Mouse (Mus musculus): ENCODE measurements around the gene Hoxc6. TPM values are rescaled to one million over a fixed set of nuclear protein-coding genes. Genes with fewer than 3 reads are reported as not detected.

The Hoxc6 gene
- polyA plus RNA-seq, 1 experiment, result not detected

DNA sequence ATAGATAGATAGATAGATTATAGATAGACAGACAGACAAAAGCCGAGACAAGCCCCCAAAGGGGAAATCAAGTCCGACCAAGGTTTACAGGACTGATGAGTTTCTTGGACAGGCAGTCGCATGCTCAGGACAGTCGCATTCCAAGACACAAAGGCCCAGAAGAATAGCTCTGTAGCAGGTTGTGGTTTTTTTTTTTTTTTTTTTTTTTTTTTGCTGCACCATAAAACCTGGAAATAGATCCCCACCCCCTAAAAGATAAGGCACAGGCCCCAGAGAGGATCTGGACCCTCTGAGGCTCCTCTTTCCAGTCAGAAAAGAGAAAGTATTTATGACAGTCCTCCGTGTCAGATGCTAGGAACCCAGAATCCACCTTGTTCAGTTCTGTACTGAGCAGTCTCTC is 10.0 kb upstream of the Hoxc6 start:
- WGBS, result 51% methylated on average over 5 of the region's 5 CpGs
- TF ChIP-seq POLR2A (IDR thresholded peaks at IDR 0.05; ENCODE audit: low read depth, low read length) (no peak), CTCF (IDR thresholded peaks at IDR 0.05; ENCODE audit: extremely low read depth, insufficient read depth, insufficient read length, insufficient replicate concordance) (no peak)
- H3K27me3 ChIP-seq (ENCODE audit: control insufficient read depth, insufficient read depth, low read length), result peaks cover 28% of the 10 kb centered on the region
- H3K4me3 ChIP-seq (ENCODE audit: extremely low read depth, insufficient read depth, insufficient read length), result no peak overlapping the region
- H3K27ac ChIP-seq (ENCODE audit: insufficient read depth, low read length), result no peak overlapping the region
- H3K4me1 ChIP-seq (ENCODE audit: control insufficient read depth, insufficient read depth, insufficient read length), result no peaks in the 10 kb centered on the region
- no peaks in the 10 kb centered on the region for H3K36me3 ChIP-seq (ENCODE audit: control insufficient read depth, insufficient read depth, low read length)
- DNase-seq (ENCODE audit: low read depth in 1 of 2, low spot score in 2 of 2), result no peak

DNA sequence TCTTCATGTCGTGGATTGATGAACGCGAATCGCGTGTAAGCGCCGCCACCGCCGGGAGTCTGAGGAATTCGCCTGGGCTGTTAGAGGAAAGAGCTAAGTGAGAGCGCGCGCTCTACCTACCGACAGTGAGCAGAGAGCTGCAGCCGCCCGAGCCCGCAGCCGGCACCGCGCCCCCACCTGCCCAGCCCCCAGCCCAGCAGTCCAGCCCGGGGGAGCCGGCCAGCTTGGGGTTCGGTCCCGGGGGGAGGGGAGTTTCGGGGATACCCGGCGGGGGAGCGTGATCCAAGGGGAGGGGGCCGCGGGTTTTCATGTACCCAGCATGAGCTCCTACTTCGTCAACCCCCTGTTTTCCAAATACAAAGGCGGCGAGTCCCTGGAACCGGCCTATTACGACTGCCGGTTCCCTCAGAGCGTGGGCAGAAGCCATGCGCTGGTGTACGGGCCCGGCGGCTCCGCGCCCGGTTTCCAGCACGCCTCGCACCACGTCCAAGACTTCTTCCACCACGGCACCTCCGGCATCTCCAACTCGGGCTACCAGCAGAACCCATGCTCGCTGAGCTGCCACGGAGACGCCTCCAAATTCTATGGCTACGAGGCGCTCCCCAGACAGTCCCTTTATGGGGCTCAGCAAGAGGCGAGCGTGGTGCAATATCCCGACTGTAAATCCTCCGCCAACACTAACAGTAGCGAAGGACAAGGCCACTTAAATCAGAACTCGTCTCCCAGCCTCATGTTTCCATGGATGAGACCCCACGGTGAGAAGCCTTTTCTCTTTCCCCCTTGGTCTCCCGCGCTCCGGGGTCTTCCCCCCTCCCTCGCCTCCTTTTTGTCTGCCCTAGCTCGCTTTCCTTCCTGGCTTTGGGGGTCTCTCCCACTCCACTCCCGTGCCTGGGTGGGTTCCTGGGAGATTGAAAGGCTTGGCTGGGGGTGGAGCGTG is 7.3 kb upstream of the Hoxc6 start, which contains the start of gene Hoxc8:
Gene Hoxc8 (plus strand): TSS at position 147 of the 937 bp plus-strand sequence.
- no peak for TF ChIP-seq CTCF (IDR thresholded peaks at IDR 0.05; ENCODE audit: extremely low read depth, insufficient read depth, insufficient read length, insufficient replicate concordance)
- no peak for TF ChIP-seq POLR2A (IDR thresholded peaks at IDR 0.05; ENCODE audit: low read depth, low read length)
- Histone ChIP-seq H3K27me3 (ENCODE audit: control insufficient read depth, insufficient read depth, low read length) (peaks cover 32% of the 10 kb centered on the region), H3K4me3 (ENCODE audit: extremely low read depth, insufficient read depth, insufficient read length) (no peak within 1 kb of the TSS), H3K4me1 (ENCODE audit: control insufficient read depth, insufficient read depth, insufficient read length) (no peaks in the 10 kb centered on the region), H3K27ac (ENCODE audit: insufficient read depth, low read length) (no peak within 1 kb of the TSS), H3K36me3 (ENCODE audit: control insufficient read depth, insufficient read depth, low read length) (no peaks in the 10 kb centered on the region)
- no peak for DNase-seq (ENCODE audit: low read depth in 1 of 2, low spot score in 2 of 2)
- WGBS, result 8% methylated on average over 67 of the region's 69 CpGs

DNA sequence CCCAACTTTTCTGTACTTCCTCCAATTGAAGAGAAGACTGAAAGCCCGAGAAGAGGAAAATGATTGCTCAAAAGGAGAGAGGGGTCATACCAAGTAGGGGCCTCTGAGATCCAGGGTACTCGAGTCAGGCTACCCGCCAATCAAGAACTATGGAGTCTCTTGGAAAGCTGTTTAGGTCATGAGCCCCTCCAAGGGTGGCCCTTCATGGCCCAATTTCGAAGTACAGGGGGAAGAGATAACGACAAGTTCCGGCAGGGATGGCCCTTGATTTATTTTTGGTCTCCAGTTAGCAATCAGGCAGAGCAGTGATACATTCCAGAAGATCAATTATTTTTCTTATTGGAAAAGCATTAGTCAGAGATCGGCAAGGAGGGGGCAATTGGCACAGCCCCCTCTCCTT is 6.3 kb upstream of the Hoxc6 start:
- TF ChIP-seq POLR2A (IDR thresholded peaks at IDR 0.05; ENCODE audit: low read depth, low read length) (no peak), CTCF (IDR thresholded peaks at IDR 0.05; ENCODE audit: extremely low read depth, insufficient read depth, insufficient read length, insufficient replicate concordance) (no peak)
- Histone ChIP-seq H3K27me3 (ENCODE audit: control insufficient read depth, insufficient read depth, low read length) (peaks cover 33% of the 10 kb centered on the region), H3K27ac (ENCODE audit: insufficient read depth, low read length) (no peak overlapping the region), H3K4me3 (ENCODE audit: extremely low read depth, insufficient read depth, insufficient read length) (no peak overlapping the region), H3K4me1 (ENCODE audit: control insufficient read depth, insufficient read depth, insufficient read length) (no peaks in the 10 kb centered on the region), H3K36me3 (ENCODE audit: control insufficient read depth, insufficient read depth, low read length) (no peaks in the 10 kb centered on the region)
- no peak for DNase-seq (ENCODE audit: low read depth in 1 of 2, low spot score in 2 of 2)
- 5% methylated on average over 7 of the region's 7 CpGs for WGBS

DNA sequence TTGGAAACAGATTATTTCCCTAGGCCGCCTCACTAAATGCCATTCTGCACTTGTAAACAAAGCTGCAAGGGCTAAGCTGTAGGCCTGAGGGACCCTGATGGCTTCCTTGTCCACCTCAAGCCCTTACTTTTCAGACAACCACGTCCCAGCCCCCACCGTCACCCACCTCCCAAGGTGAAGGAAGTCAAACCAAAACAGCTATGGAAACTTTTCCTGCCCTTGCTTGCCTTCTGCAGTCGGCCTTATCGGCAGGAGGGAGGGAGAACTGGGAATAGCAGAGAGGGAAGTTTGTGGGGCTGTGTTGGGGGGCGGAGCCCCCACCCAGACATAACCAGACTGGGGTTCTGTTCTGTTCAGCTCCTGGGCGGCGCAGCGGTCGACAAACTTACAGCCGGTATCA is 5.9 kb upstream of the Hoxc6 start:
- Histone ChIP-seq H3K27me3 (ENCODE audit: control insufficient read depth, insufficient read depth, low read length) (peaks cover 34% of the 10 kb centered on the region), H3K27ac (ENCODE audit: insufficient read depth, low read length) (no peak overlapping the region), H3K36me3 (ENCODE audit: control insufficient read depth, insufficient read depth, low read length) (no peaks in the 10 kb centered on the region), H3K4me3 (ENCODE audit: extremely low read depth, insufficient read depth, insufficient read length) (no peak overlapping the region), H3K4me1 (ENCODE audit: control insufficient read depth, insufficient read depth, insufficient read length) (no peaks in the 10 kb centered on the region)
- TF ChIP-seq POLR2A (IDR thresholded peaks at IDR 0.05; ENCODE audit: low read depth, low read length), result no peak
- no peak for TF ChIP-seq CTCF (IDR thresholded peaks at IDR 0.05; ENCODE audit: extremely low read depth, insufficient read depth, insufficient read length, insufficient replicate concordance)
- whole genome bisulfite sequencing, result 13% methylated on average over 11 of the region's 11 CpGs
- DNase-seq (ENCODE audit: low read depth in 1 of 2, low spot score in 2 of 2), result no peak

DNA sequence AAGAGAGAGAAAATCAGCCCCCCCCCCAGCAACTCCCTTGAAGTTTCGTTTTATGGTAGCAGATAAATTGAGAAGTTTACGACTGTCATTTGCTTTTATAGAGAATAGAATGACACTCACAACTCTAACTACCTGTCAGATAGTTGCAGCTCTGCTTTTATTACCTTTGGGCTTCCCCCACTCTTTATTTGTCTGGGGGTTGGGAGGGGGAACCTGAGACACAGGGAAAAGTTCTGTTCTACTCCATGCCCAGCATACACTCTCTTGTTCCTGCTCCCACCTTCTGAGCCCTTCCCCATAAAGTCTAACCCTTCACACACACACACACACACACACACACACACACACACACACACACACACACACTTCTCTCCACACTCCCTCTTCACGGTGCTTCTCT is 5.2 kb upstream of the Hoxc6 start:
- H3K27me3 ChIP-seq (ENCODE audit: control insufficient read depth, insufficient read depth, low read length), result peaks cover 38% of the 10 kb centered on the region
- DNase-seq (ENCODE audit: low read depth in 1 of 2, low spot score in 2 of 2), result no peak
- no peak overlapping the region for H3K27ac ChIP-seq (ENCODE audit: insufficient read depth, low read length)
- no peaks in the 10 kb centered on the region for H3K36me3 ChIP-seq (ENCODE audit: control insufficient read depth, insufficient read depth, low read length)
- TF ChIP-seq POLR2A (IDR thresholded peaks at IDR 0.05; ENCODE audit: low read depth, low read length) (no peak), CTCF (IDR thresholded peaks at IDR 0.05; ENCODE audit: extremely low read depth, insufficient read depth, insufficient read length, insufficient replicate concordance) (no peak)
- H3K4me1 ChIP-seq (ENCODE audit: control insufficient read depth, insufficient read depth, insufficient read length), result no peaks in the 10 kb centered on the region
- 8% methylated on average over 3 of the region's 3 CpGs for WGBS
- no peak overlapping the region for H3K4me3 ChIP-seq (ENCODE audit: extremely low read depth, insufficient read depth, insufficient read length)

DNA sequence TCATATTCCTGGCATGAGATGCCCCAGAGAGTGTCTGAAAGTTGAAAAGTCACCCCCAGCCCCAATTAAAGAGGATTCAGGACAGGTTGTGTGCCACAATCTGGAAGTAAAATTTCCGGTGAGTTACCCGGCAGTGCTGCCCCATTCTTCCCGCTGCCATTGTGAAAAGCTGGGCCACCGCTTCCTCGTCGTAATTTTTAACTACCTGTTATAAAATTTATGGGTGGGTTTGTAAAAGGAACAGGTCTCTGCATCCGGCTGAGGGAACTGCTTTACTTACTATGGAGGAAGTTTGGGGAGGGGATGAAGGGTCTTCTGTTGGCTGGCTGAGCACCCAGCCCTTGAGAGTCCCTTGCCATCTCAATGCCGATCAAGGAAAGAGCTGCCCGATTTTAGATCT is 1.5 kb upstream of the Hoxc6 start:
- peaks cover 50% of the 10 kb centered on the region for H3K27me3 ChIP-seq (ENCODE audit: control insufficient read depth, insufficient read depth, low read length)
- no peaks in the 10 kb centered on the region for H3K36me3 ChIP-seq (ENCODE audit: control insufficient read depth, insufficient read depth, low read length)
- TF ChIP-seq POLR2A (IDR thresholded peaks at IDR 0.05; ENCODE audit: low read depth, low read length) (no peak), CTCF (IDR thresholded peaks at IDR 0.05; ENCODE audit: extremely low read depth, insufficient read depth, insufficient read length, insufficient replicate concordance) (no peak)
- DNase-seq (ENCODE audit: low read depth in 1 of 2, low spot score in 2 of 2), result no peak
- no peaks in the 10 kb centered on the region; the same call in 1 of the 2 replicates for H3K4me1 ChIP-seq (ENCODE audit: control insufficient read depth, insufficient read depth, insufficient read length)
- 8% methylated on average over 9 of the region's 9 CpGs for WGBS
- no peak overlapping the region for H3K4me3 ChIP-seq (ENCODE audit: extremely low read depth, insufficient read depth, insufficient read length)
- H3K27ac ChIP-seq (ENCODE audit: insufficient read depth, low read length), result no peak overlapping the region

DNA sequence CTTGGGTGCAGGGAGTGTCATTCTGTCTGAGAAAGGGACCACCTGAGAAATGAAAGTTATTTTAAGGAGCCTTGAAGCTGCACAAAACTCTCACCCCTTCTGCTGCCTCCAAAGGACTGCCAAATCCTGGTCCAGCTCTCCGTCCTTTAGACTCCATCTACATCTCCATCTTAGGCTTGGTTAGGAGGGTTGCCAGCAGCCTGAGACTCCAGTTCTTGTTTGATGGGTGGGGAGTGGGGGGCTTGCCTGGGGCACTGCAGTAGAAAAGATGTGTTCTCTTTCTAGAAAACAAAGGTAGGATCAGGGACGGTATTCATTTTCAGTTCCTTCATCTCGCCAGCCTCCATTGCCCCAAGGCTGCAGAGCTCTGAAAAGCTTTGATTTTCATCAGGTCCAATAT is 626 bp upstream of the Hoxc6 start:
- Histone ChIP-seq H3K36me3 (ENCODE audit: control insufficient read depth, insufficient read depth, low read length) (no peaks in the 10 kb centered on the region), H3K27ac (ENCODE audit: insufficient read depth, low read length) (no peak overlapping the region), H3K4me1 (ENCODE audit: control insufficient read depth, insufficient read depth, insufficient read length) (no peaks in the 10 kb centered on the region; the same call in 1 of the 2 replicates), H3K4me3 (ENCODE audit: extremely low read depth, insufficient read depth, insufficient read length) (no peak overlapping the region), H3K27me3 (ENCODE audit: control insufficient read depth, insufficient read depth, low read length) (peaks cover 46% of the 10 kb centered on the region)
- 18% methylated on average over 3 of the region's 3 CpGs for WGBS
- no peak for TF ChIP-seq CTCF (IDR thresholded peaks at IDR 0.05; ENCODE audit: extremely low read depth, insufficient read depth, insufficient read length, insufficient replicate concordance)
- no peak for TF ChIP-seq POLR2A (IDR thresholded peaks at IDR 0.05; ENCODE audit: low read depth, low read length)
- no peak for DNase-seq (ENCODE audit: low read depth in 1 of 2, low spot score in 2 of 2)
